14 mouse cellular contexts compared by ENCODE assay signal in genomic region chr19:26888171-26888570, GRCm38 (mm10). TPM values are rescaled to one million over a fixed set of nuclear protein-coding genes. Genes with fewer than 3 reads are reported as not detected.
DNase-seq lines count a peak whose midpoint lies in the region; ATAC-seq and TF ChIP-seq lines count a peak whose summit lies in the region.
"Had no signal": no experiment of that assay in that cellular context is flagged by ENCODE, and none has a peak within 500 bp of the region (broad histone marks: within the 10 kb centered on the region; RNA-seq: fewer than 3 reads in every experiment).

No protein-coding gene starts in this region.

- H3K4me3 ChIP-seq in kidney, postnatal 0 days (replicated peaks; ENCODE audit: low read depth, low read length) = no peak overlapping the region
- H3K4me3 ChIP-seq in neural tube, embryonic 13.5 days = no peak overlapping the region
- H3K4me3 ChIP-seq: lung, embryonic 15.5 days had no signal

- no peaks in the 10 kb centered on the region; the same call in 1 of the 2 replicates for H3K4me1 ChIP-seq in kidney, postnatal 0 days (replicated peaks; ENCODE audit: insufficient read depth, low read length)
- H3K4me1 ChIP-seq in neural tube, embryonic 13.5 days (replicated peaks) = peaks cover 5% of the 10 kb centered on the region; the same call in 1 of the 2 replicates

- H3K27ac ChIP-seq in kidney, postnatal 0 days = no peak overlapping the region
- H3K27ac ChIP-seq in neural tube, embryonic 13.5 days (replicated peaks) = no peak overlapping the region
- H3K27ac ChIP-seq: lung, embryonic 15.5 days had no signal

- H3K9me3 ChIP-seq in kidney, postnatal 0 days (replicated peaks; ENCODE audit: low read length) = no peaks in the 10 kb centered on the region
- no peaks in the 10 kb centered on the region for H3K9me3 ChIP-seq in neural tube, embryonic 13.5 days
- H3K9me3 ChIP-seq: lung, embryonic 15.5 days had no signal

- TF ChIP-seq CTCF in kidney, postnatal 0 days (IDR thresholded peaks at IDR 0.05; ENCODE audit: low read depth) = peak; percentile 24; the same call in 1 of the 2 replicates

- H3K36me3 ChIP-seq in kidney, postnatal 0 days (ENCODE audit: insufficient read depth, low read length) = no peaks in the 10 kb centered on the region
- no peaks in the 10 kb centered on the region for H3K36me3 ChIP-seq in neural tube, embryonic 13.5 days
- H3K36me3 ChIP-seq: lung, embryonic 15.5 days had no signal

- H3K4me2 ChIP-seq in kidney, postnatal 0 days (ENCODE audit: low read length) = no peak overlapping the region
- no peak overlapping the region for H3K4me2 ChIP-seq in neural tube, embryonic 13.5 days
- H3K4me2 ChIP-seq: lung, embryonic 15.5 days had no signal

- no peak for DNase-seq in kidney, postnatal 0 days (ENCODE audit: low spot score)
- DNase-seq in kidney, adult 9 months = no peak
- peak; percentile 38 to 65 for DNase-seq in layer of hippocampus, adult 18-20 months (ENCODE audit: low spot score in 2 of 2)
- DNase-seq in urinary bladder, postnatal 36 days (ENCODE audit: low spot score in 2 of 2) = no peak
- DNase-seq in urinary bladder, postnatal 4 days (ENCODE audit: low spot score in 2 of 2) = no peak
- no peak for DNase-seq in urinary bladder, postnatal 25 days (ENCODE audit: low spot score)
- DNase-seq: heart, adult 18-20 months; kidney, adult 11 months had no signal

- H3K27me3 ChIP-seq in kidney, postnatal 0 days (ENCODE audit: insufficient read depth, low read length) = no peaks in the 10 kb centered on the region
- no peaks in the 10 kb centered on the region for H3K27me3 ChIP-seq in neural tube, embryonic 13.5 days
- H3K27me3 ChIP-seq: lung, embryonic 15.5 days had no signal

- no peak overlapping the region for H3K9ac ChIP-seq in kidney, postnatal 0 days (ENCODE audit: low read depth, low read length)
- no peak overlapping the region for H3K9ac ChIP-seq in neural tube, embryonic 13.5 days
- H3K9ac ChIP-seq: lung, embryonic 15.5 days had no signal

- no peak for ATAC-seq in kidney, postnatal 0 days (replicated peaks; ENCODE audit: low FRiP score, low read depth)
- ATAC-seq in frontal cortex, adult (ENCODE audit: low TSS enrichment) = peak; percentile 95
- ATAC-seq in neural tube, embryonic 13.5 days (ENCODE audit: low read depth) = peak; percentile 83

- 78% methylated on average over 9 of the region's 9 CpGs for WGBS in kidney, postnatal 0 days
- WGBS in neural tube, embryonic 13.5 days = 53% methylated on average over 9 of the region's 9 CpGs

RNA-seq across cellular contexts. Expression of gene Gm815, which starts 2.5 kb away (rescaled TPM):
- 0.18 and 0.29 TPM in 2 replicates for polyA plus RNA-seq in kidney, postnatal 0 days (2015; fragmentation: Nextera tagmentation; extraction: Ambion mirVana)
- total RNA-seq in layer of hippocampus, adult 18-20 months (2021) = not detected
- polyA plus RNA-seq in neural tube, embryonic 13.5 days (2015; fragmentation: Nextera tagmentation; extraction: Ambion mirVana) = not detected in 2 replicates
- total RNA-seq: heart, adult 18-20 months had no signal
- polyA plus RNA-seq: limb, embryonic 11.5 days; lung, embryonic 15.5 days; small intestine, adult 2 months; thymus, postnatal 0 days had no signal

Comparison
In these comparisons a context has a peak if more than half of its experiments do, and no peak if none do; other contexts are left out.
1. DNase-seq: peak in layer of hippocampus, adult 18-20 months (2 of 2); none in kidney, postnatal 0 days (single experiment), kidney, adult 9 months (single experiment), urinary bladder, postnatal 36 days (0 of 2), urinary bladder, postnatal 4 days (0 of 2) and urinary bladder, postnatal 25 days (single experiment).